Mouse (Mus musculus) thymus, postnatal 10 days (tissue): ENCODE results near the gene Snx14.

ENCODE experiments used
- DNase-seq, 2 experiments: peaks; one replicate each; pipeline ENCODE4 v3.0.0; 2021; ENCODE audit warnings: low spot score in 2 of 2

Gene Snx14

DNA sequence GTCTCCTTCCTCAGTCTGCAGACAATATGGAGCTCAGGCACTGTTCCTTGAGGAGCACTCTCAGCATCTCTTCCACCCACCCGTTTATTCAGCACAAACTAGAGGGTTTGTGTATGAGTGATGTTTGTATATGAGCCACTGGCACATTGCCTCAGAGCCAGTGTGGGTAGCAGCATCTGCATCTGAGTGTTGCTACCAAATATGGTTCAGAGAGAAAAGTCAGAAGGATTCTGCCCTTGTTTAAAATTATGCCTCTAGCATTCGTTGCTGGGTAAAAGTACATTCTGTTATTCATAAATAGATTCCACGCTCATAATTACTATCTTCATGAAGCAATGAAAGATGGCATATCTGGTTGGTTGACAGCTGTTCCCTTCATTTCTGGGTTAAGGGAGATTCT is 96.1 kb downstream of the Snx14 start:
- DNase-seq, result no peak

- DNase-seq, result no peak
These were observed 96.5 kb downstream of the Snx14 start for GRCm38 (mm10) chr9:88342241-88342640.

GRCm38 (mm10) chr9:88340819-88341218 is 97.9 kb downstream of the Snx14 start:
- no peak for DNase-seq

DNA sequence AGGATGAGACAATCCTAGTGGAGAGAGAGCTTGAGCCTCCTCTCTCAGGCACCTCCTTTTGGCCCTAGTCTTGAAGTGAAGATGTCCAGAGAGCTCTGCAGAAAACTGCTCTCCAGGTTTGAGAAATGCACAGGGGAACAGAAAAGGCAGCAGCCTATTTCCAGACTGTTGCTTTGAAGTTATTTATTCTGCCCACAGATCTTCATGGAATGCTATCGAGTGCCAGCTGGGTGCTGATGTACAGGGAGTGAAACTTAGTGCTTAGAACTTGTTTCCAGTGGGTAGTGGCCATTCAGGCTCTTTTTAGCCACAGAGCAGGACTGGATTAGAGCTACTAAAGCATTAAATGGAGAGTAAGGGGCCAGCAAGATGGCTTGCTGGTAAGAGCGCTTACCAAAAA is 102.9 kb downstream of the Snx14 start:
- DNase-seq, result no peak

DNA sequence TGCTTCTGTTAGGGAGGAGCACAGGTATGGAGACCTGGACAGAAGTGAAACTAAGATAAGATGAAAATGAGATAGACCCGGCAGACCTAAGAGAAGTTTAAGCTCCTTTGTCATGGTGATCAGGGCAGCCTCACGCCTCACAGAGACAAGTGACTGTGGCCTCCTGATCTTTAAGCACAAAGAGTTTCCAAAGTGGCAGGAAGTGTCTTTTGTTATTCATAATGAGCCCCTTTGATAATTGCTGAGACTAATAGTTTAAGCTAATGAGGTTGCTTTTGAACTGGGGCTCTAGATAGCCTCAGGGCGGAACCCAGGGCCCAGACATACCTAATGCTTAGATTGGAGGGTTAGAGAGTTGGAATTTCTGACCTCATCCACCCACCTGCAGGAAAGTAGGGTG is 106.3 kb downstream of the Snx14 start:
- no peak for DNase-seq

DNA sequence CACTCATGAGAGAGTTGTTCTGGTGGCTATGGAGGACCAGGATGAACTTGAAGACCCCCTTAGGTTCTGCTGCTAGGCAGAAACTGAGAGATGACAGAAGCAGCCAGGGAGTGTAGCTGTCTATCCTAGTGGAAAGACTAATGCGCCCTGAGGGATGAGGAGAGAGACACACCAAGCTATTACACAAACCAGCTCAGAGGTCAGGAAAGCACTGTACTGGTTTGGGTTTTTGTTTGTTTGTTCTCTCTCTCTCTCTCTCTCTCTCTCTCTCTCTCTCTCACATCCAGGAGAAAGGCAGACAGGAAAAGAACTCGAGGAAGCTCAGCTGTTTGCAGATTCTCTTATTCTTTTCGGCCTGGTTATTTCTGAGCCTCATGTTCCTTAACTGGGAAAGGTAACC is 108.4 kb downstream of the Snx14 start:
- no peak for DNase-seq

DNA sequence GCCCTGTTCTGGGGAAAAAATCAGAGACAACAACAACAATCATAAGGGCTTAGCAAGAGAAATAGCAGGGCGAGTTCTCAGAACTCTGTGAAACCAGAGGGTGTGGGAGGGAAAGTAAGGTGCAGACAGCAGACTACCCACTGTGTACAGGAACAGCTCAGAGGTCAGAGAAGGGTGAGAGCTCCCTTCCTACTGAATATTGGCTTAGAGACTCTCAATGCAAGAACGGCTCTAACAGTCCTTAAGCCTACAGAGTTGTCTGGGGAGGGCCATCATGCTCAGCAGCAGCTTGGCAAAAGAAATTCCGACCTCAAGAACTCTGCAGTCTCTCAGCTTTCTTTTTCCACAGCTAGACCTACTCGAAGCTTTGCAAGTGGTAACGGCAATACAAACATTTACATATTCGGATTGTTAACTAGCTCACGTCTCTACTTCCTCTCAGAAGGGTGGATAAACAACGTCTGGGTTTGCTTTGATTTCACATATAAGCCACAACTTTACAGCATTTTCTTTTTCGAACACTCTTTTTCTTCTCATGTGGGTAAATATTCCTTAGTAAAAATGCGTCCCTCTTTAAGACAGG is 109.5 kb downstream of the Snx14 start:
- DNase-seq, result no peak

DNA sequence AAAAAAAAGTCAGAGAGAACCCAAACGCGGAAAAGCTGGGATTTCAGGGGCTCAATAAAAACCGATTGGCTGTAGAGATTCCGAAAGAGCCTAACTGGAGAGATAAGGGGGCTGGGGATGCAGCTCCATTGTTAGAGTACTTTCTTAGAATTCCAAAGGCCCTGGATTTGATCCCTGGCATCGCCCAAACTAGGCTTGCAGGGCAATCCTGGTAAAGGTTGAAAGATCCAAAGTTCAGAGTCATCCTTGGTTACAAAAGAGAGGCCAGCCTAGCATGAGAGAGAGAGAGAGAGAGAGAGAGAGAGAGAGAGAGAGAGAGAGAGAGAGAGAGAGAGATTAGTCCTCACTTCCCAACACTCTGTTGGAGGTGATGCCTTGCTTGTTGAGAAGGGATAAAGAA is 110.1 kb downstream of the Snx14 start:
- DNase-seq, result no peak

DNA sequence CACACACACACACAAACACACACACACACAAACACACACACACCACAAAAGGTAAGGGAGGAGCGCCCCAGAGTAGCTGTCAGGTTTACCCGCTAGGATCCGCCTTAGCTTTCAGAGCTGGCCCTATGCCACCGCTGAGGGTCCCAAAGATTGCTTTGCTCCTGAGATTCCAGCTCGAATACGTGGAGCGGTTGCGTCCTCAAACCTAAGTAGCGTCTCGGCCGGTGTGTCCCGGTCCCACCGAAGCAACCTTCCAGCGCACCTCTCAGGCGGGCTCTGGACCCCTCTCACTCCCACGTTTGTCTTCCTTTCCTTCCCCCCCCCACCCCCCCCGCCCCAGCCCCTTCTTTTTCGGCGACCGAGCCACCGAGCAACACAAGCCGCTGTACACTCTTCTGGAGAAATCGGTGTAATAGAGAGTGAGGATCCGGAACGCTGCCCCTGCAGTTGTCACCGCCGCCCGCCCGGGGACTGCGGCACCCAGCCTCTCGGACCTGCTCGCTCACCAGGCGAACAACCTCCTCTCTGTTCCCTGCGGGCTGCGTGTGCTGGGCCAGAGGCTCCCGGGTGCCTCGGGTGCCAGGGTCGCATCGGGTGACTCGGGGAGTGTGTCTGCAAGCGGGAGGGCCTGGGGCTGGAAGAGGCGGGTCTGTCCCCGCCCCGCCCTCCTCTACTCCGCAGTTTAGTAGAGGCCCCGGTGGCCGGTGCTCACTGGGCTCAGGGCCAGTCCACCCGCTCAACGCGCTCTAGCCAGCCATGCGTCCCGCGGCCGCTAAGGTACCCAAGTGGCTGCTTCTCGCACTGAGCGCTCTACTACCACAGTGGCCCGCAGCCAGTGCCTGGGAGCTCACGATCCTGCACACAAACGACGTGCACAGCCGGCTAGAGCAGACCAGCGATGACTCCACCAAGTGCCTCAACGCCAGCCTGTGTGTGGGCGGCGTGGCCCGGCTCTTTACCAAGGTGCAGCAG is 111.5 kb downstream of the Snx14 start, which contains the start of gene Nt5e:
Gene Nt5e (plus strand): TSS at position 268 of the 972 bp plus-strand sequence.
- DNase-seq, result no peak
